Mouse (Mus musculus) myocyte (in vitro differentiated cells): ENCODE results near the gene Hbs1l. TPM values are rescaled to one million over a fixed set of nuclear protein-coding genes. Genes with fewer than 3 reads are reported as not detected.

Experiments used
- H3K27me3 ChIP-seq: one replicate; pipeline ENCODE4 v1.6.1; 2011; ENCODE audit not compliant: control insufficient read depth, insufficient read depth, insufficient read length
- H3K36me3 ChIP-seq: one replicate; pipeline ENCODE4 v1.6.1; 2011; ENCODE audit not compliant: control insufficient read depth, insufficient read depth
- H3K4me2 ChIP-seq: one replicate; pipeline ENCODE4 v1.6.1; 2011; ENCODE audit warnings: low read depth, control low read depth
- H3K4me3 ChIP-seq: one replicate; pipeline ENCODE4 v1.5.1; 2011; ENCODE audit warnings: mild to moderate bottlenecking, control low read depth, moderate library complexity
- H3K79me2 ChIP-seq: one replicate; pipeline ENCODE4 v1.6.1; 2011; ENCODE audit not compliant: control insufficient read depth, insufficient read depth
- H3ac ChIP-seq: one replicate; pipeline ENCODE4 v1.6.1; 2011; ENCODE audit not compliant: control insufficient read depth, insufficient read length
- CEBPB ChIP-seq: IDR thresholded peaks from 2 replicates; pipeline ENCODE4 v1.6.1; 2011; ENCODE audit warnings: mild to moderate bottlenecking, moderate library complexity; ENCODE audit not compliant: poor library complexity, insufficient read depth, severe bottlenecking
- E2F4 ChIP-seq: IDR thresholded peaks from one replicate; pipeline ENCODE4 v1.6.1; 2011; ENCODE audit warnings: mild to moderate bottlenecking, control low read depth, moderate library complexity; ENCODE audit not compliant: insufficient read depth
- MAX ChIP-seq: IDR thresholded peaks from one replicate; pipeline ENCODE4 v1.6.1; 2011; ENCODE audit warnings: low read depth, mild to moderate bottlenecking, control low read depth
- MYOD1 ChIP-seq, 3 experiments: IDR thresholded peaks; one replicate each; pipeline ENCODE4 v1.6.1; 2011; ENCODE audit warnings: control low read depth in 2 of 3, low read depth in 2 of 3, mild to moderate bottlenecking in 2 of 3, moderate library complexity in 1 of 3; ENCODE audit not compliant: insufficient read length in 2 of 3, control insufficient read depth in 1 of 3
- MYOG ChIP-seq, 3 experiments: IDR thresholded peaks; one replicate each; pipeline ENCODE4 v1.6.1; 2011; ENCODE audit warnings: control low read depth in 2 of 3, low read depth in 2 of 3, mild to moderate bottlenecking in 2 of 3; ENCODE audit not compliant: insufficient read length in 2 of 3, control insufficient read depth in 1 of 3, insufficient read depth in 1 of 3
- POLR2A ChIP-seq: IDR thresholded peaks from one replicate; pipeline ENCODE4 v1.6.1; 2011; ENCODE audit warnings: low read depth, mild to moderate bottlenecking, control low read depth, moderate library complexity; ENCODE audit not compliant: insufficient read length
- POLR2AphosphoS2 ChIP-seq: IDR thresholded peaks from one replicate; pipeline ENCODE4 v1.6.1; 2011; ENCODE audit warnings: low read depth, control low read depth; ENCODE audit not compliant: insufficient read length
- REST ChIP-seq: IDR thresholded peaks from one replicate; pipeline ENCODE4 v1.6.1; 2011; ENCODE audit warnings: mild to moderate bottlenecking, control low read depth, moderate library complexity; ENCODE audit not compliant: insufficient read depth, insufficient read length
- SRF ChIP-seq: IDR thresholded peaks from one replicate; pipeline ENCODE4 v1.6.1; 2011; ENCODE audit warnings: low read depth; ENCODE audit not compliant: control insufficient read depth, insufficient read length
- TCF12 ChIP-seq: IDR thresholded peaks from one replicate; pipeline ENCODE4 v1.6.1; 2011; ENCODE audit warnings: mild to moderate bottlenecking, control low read depth; ENCODE audit not compliant: poor library complexity, insufficient read depth, severe bottlenecking
- TCF3 ChIP-seq: IDR thresholded peaks from one replicate; pipeline ENCODE4 v1.6.1; 2011; ENCODE audit warnings: low read depth, control low read depth; ENCODE audit not compliant: insufficient read length
- USF1 ChIP-seq: IDR thresholded peaks from one replicate; pipeline ENCODE4 v1.6.1; 2011; ENCODE audit warnings: low read depth, mild to moderate bottlenecking, control low read depth, moderate library complexity
- polyA plus RNA-seq: library from polyadenylated mRNA; unstranded; fragments of >200 nt; fragmentation: generic; extraction: Trizol; gene quantifications from one replicate; pipeline ENCODE4 v1.2.1, GENCODE M21; 2012; ENCODE audit warnings: missing spikeins

The Hbs1l gene
- polyA plus RNA-seq, 1 experiment: 50.0 TPM

DNA sequence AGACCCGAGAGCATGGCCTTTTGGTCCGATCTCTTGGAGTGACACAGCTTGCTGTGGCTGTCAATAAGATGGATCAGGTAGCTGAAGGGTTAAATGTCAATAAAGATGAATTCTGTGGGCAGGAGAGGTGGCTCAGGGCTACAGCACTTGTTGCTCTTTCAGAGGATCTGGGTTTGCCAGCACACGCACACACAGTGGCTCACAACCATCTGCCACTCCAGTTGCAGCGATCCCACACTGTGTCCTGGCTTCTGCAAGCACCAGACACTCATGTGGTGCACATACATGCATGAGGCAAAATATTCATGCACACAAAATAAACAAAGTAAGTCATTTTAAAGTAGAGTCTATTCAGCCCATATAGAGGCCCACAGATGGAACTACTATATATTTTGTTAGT is 51.6 kb downstream of the Hbs1l start:
- H3K4me2 ChIP-seq: no peak overlapping the region
- H3K27me3 ChIP-seq: no peaks in the 10 kb centered on the region
- H3K79me2 ChIP-seq: no peaks in the 10 kb centered on the region
- no peak overlapping the region for H3K4me3 ChIP-seq
- H3ac ChIP-seq: no peak overlapping the region
- TF ChIP-seq USF1 (no peak), CEBPB (no peak), MYOD1 (IDR thresholded peaks at IDR 0.05; ENCODE audit: control insufficient read depth in 1 of 3, insufficient read length in 2 of 3, low read depth in 2 of 3) (no peak)
- peaks cover 41% of the 10 kb centered on the region for H3K36me3 ChIP-seq

GRCm38 (mm10) chr10:21349449-21349848 is 53.7 kb downstream of the Hbs1l start:
- Histone ChIP-seq H3ac (no peak overlapping the region), H3K36me3 (peaks cover 44% of the 10 kb centered on the region), H3K4me3 (no peak overlapping the region), H3K4me2 (no peak overlapping the region), H3K27me3 (no peaks in the 10 kb centered on the region), H3K79me2 (no peaks in the 10 kb centered on the region)
- no peak for TF ChIP-seq E2F4
- no peak for TF ChIP-seq SRF
- TF ChIP-seq USF1: no peak
- no peak for TF ChIP-seq MYOD1 (IDR thresholded peaks at IDR 0.05; ENCODE audit: control insufficient read depth in 1 of 3, insufficient read length in 2 of 3, low read depth in 2 of 3)
- no peak for TF ChIP-seq TCF12
- TF ChIP-seq CEBPB: no peak
- no peak for TF ChIP-seq MYOG (IDR thresholded peaks at IDR 0.05; ENCODE audit: control insufficient read depth in 1 of 3, insufficient read depth in 1 of 3, insufficient read length in 2 of 3, low read depth in 2 of 3)

- Histone ChIP-seq H3K36me3 (peaks cover 39% of the 10 kb centered on the region), H3K4me3 (no peak overlapping the region), H3K27me3 (no peaks in the 10 kb centered on the region), H3K79me2 (no peaks in the 10 kb centered on the region), H3ac (no peak overlapping the region), H3K4me2 (no peak overlapping the region)
- no peak for TF ChIP-seq POLR2AphosphoS2
- TF ChIP-seq MYOD1 (IDR thresholded peaks at IDR 0.05; ENCODE audit: control insufficient read depth in 1 of 3, insufficient read length in 2 of 3, low read depth in 2 of 3): no peak
- no peak for TF ChIP-seq E2F4
- TF ChIP-seq POLR2A: no peak
- no peak for TF ChIP-seq CEBPB
- TF ChIP-seq MYOG (IDR thresholded peaks at IDR 0.05; ENCODE audit: control insufficient read depth in 1 of 3, insufficient read depth in 1 of 3, insufficient read length in 2 of 3, low read depth in 2 of 3): no peak
- TF ChIP-seq REST: no peak
- TF ChIP-seq TCF12: no peak
- no peak for TF ChIP-seq TCF3
- TF ChIP-seq MAX: no peak
- TF ChIP-seq SRF: no peak
These were observed 54.2 kb downstream of the Hbs1l start for GRCm38 (mm10) chr10:21349946-21350345.

- peaks cover 30% of the 10 kb centered on the region for H3K36me3 ChIP-seq
- no peak overlapping the region for H3K4me3 ChIP-seq
- no peak overlapping the region for H3K4me2 ChIP-seq
- H3ac ChIP-seq: no peak overlapping the region
- no peaks in the 10 kb centered on the region for H3K79me2 ChIP-seq
- no peak for TF ChIP-seq REST
- no peaks in the 10 kb centered on the region for H3K27me3 ChIP-seq
These were observed 55.0 kb downstream of the Hbs1l start for GRCm38 (mm10) chr10:21350531-21351515.

DNA sequence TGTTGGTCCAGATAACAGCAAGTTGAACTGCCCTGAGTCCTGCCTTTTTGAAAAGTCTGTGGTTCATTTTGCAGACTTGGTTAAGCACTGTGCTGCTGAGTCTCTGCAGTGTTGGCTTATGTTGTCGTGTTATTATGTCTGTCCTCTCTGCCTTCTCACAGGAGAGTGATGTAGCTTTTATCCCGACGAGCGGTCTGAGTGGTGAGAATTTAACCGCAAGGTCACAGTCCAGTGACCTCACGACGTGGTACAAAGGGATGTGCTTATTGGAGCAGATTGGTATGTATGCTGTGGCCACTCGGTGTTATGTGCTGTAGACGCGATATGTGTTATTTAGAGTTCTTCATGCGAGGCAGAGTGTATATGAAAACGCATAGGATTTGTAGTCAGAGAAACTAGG is 56.0 kb downstream of the Hbs1l start:
- Histone ChIP-seq H3K4me2 (no peak overlapping the region), H3ac (no peak overlapping the region), H3K36me3 (peaks cover 37% of the 10 kb centered on the region), H3K27me3 (no peaks in the 10 kb centered on the region), H3K79me2 (no peaks in the 10 kb centered on the region), H3K4me3 (no peak overlapping the region)
- TF ChIP-seq CEBPB: no peak
- no peak for TF ChIP-seq MYOD1 (IDR thresholded peaks at IDR 0.05; ENCODE audit: control insufficient read depth in 1 of 3, insufficient read length in 2 of 3, low read depth in 2 of 3)
- TF ChIP-seq SRF: no peak
- no peak for TF ChIP-seq USF1
- no peak for TF ChIP-seq MAX
- no peak for TF ChIP-seq POLR2A
- TF ChIP-seq POLR2AphosphoS2: no peak
- TF ChIP-seq E2F4: no peak
- no peak for TF ChIP-seq MYOG (IDR thresholded peaks at IDR 0.05; ENCODE audit: control insufficient read depth in 1 of 3, insufficient read depth in 1 of 3, insufficient read length in 2 of 3, low read depth in 2 of 3)
- no peak for TF ChIP-seq REST
- TF ChIP-seq TCF3: no peak
- no peak for TF ChIP-seq TCF12
